Mouse (Mus musculus) gastrocnemius, adult 18-20 months (tissue): ENCODE data around the gene Ifrd1. TPM values are rescaled to one million over a fixed set of nuclear protein-coding genes. Genes with fewer than 3 reads are reported as not detected.

Experiments used
- DNase-seq: peaks from one replicate; pipeline ENCODE4 v3.0.0; 2021; ENCODE audit warnings: low spot score
- total RNA-seq, 2 experiments: library from RNA; stranded (reverse); gene quantifications; 2 replicates each; pipeline ENCODE4 v1.2.3; 2021

Ifrd1 gene
- total RNA-seq, 2 experiments from 2014 or later, result 79.2 to 225 TPM

DNA sequence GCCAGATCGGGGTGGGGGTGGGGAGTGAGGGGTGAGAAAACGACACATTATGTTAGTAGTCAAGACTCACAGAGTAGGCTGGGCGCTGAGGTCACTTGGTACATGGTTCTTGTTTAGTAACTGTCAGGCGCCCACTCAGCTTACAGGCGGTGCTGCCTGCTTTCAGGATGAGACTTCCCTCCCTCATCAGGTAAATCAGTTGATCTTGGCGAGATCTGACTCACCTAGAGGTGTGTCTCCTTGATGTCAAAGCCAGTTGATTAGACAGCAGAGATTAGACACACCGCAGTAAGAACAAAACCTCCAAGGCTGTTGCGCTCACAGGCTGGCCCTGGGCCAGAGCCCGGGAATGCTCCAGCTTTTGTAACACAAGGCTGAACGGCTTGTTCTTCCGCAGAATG is 4.5 kb downstream of the Ifrd1 start:
- DNase-seq, result peak; percentile 44

DNA sequence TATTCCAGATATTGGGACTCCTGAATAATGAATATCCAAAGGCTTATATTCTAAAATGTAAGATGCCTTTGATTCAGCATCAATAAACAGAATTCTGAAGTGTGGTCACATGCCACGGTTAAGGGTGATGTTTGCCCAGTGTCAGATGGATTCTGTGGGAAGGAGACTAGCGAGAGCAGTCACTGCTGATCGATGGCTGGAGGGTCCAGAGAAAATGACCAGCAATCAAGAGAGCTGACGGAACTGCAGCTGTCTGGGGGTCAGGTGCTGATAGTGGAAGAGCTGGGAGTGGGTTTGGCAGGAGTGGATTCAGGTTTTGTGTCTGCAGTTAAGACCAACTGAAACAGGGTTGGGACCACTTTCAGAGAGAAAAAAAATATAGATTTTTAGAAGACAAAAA is 5.1 kb downstream of the Ifrd1 start:
- DNase-seq, result no peak

DNA sequence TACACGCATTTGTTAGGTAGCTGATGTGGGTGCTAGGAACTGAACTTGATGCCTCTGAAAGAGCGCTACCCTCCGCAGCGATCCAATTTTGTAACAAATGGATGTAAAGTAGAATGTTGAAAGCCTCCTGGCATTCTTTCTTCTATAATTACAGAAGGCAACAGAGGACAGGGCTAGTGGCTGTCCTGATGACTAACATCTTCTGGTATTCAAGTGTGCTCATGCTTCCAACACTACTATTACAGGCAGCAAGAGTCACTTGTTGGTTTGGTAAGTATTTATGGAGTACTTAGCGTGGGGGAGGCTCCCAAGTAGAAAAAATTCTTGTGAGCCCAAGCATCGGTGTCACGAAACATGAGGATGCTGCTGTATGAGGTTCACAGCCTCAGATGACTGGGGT is 9.1 kb downstream of the Ifrd1 start:
- no peak for DNase-seq

DNA sequence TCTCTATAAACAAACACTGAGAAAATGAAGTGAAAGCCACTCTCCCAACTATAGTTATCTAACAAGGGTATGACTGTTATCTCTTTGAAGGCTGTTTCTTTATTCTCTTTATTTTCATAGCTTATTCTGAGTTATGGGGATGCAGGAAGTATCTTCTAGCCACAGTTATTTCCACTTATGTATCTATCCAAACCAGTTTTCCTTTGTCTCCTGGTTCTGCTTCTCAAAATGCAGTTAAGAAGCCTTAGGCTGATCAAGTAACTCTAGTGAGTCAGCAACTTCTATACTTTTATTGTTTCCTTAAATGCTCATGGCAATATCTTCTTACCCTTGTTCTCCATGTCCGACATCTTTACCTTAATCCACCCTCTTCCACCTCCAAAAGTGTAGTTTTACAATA is 16.1 kb downstream of the Ifrd1 start:
- no peak for DNase-seq

DNA sequence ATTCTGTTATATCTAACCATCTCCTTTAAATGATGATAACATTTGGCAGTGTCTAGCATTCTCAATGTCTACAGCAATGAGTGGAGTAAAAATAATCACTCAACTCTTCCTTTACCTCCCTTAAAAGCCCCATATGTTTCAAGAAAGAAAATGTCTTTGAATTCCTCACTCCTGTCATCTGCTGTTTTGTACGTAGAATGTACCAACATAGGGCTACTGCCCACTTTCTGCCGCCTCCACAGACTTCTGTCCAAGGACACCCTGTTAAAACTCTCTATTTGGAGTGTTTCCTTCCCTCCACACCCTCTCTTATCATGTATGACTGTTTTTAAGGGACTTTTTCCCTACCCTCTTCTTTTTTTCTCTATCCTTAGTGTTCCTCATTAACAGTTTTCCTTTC is 16.7 kb downstream of the Ifrd1 start:
- DNase-seq, result no peak

DNA sequence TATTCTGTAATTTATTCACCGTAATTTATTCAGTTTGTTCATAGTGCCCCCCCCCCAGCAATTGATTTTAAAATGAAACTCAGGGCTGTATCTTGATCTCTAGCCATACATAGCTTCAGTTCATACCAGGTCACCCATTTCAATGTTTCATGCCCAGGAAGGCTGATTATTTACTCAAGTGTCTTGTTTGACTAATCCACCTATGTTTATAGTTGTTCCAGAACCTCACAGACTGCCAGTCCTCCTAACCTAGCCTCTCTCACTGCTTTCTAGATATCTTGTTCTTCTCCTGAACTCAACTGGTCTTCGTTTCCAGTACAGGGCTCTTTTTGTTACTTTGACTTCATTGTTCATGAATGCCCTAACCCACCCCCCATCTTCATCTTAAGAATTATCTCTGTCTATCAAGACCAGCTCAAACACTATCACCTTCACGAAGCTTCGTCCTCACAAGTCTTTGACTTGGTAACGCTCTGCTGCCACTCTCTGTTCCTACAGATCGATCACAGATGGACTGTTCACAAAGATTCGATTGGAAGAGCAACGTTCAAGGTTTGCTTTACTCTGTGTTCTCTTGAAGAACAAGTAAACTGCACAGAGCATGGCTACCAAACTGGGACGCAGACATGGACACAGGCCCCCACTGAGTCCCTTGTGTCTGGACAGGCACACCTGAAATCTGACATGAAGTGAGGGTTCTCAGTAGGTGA is 24.0 kb downstream of the Ifrd1 start:
- DNase-seq, result no peak

DNA sequence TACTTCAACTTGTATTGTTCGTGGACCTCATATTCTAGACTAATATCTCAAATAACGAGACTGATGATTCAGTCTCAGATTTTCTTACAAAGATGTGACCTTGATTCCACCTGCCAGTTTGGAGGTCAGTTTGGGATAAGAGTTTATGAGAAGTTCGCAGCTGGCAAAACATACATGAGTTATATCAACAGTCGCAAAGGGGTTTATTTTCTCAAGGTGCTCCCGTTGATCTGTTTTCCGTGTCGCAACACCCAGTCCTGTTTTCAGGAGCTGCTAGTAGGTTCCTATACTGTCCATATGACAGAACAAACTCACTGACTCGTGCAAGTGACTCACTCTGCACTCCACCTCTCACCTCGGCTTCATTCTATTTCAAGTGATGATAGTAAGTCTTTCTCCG is 24.6 kb downstream of the Ifrd1 start:
- DNase-seq, result no peak

DNA sequence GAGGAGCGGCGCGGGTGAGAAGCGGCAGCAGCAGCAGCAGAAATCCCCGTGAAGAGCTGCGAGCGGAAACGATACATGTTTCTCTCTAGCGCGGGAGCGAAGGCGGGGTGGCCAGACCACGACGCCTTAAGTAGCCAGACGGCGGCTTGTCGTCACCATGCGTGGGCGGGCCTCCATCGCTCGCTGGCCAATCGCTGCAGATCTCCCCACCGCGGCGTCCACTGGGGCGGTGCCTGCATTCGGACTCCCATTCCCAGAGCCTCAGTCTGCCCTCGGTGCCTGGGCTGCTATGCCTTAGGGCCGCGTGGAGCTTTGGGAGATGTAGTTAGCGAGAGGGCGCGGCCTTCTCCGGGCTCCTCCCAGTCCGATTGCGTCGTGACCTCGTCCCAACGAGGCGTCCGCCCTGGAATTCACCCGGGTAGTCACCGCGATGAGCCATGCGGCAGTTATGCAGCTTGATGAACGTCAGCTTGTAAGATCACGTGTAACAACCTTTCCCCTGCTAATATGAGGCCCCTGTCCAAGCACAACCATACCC is 25.2 kb downstream of the Ifrd1 start:
- peak; percentile 99 for DNase-seq

DNA sequence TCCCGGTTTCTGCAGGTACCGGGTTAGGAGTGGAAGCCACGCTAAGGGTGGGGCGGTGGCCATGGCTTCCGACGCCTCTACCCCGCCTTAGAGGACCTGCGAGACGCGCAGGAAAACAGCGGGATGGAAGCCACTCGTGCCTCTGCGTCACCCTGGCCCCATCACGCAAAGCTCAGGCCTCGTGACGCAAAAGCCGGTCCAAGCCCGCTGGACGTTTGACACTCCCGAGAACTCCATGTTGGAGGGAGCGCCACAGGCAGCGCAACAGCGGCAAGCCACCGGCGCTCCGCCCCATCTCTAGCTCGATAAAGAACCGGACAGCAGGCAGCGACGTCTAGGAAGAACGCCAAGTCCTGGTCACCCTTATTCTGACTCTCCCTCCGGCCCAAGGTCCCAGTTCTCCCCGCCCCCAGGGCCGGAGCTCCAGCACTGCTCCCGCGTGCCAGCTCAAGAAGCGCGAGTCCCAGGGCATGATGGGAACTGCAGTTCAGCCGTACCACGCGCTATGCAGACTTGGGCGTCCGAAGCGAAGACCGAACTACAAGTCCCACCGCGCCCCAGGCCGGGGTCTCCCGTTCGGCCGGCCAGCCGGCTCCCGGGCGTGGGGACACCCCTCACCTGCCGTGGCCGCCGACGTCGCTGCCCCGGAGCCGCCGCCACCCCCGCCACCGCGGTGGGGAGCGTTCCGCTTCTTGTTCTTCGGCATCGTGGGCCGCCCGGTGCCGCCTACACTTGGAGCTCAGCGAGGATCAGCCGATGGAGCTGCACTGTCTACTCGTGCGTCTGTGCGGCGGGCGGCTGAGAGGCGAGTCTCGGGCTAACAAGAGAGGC is 25.8 kb downstream of the Ifrd1 start:
- peak; percentile 97 for DNase-seq

DNA sequence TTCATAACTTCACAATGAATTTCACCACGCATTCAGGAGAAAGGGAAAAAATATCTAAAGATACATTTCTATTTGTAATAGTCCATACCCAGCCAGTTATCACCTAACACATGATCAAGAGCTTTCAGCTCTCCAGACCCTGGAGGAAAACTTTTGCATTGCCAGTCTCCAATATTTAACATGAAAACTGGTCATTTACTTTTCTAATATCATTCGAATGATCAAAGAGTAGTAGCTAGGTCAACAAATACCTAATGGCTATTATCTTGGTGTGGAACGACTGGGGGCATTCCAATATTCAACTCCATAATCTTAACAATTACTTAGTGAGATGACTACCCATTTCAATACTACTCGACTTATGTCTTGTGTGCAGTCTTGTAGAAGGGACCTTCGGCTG is 26.7 kb downstream of the Ifrd1 start:
- DNase-seq, result no peak

DNA sequence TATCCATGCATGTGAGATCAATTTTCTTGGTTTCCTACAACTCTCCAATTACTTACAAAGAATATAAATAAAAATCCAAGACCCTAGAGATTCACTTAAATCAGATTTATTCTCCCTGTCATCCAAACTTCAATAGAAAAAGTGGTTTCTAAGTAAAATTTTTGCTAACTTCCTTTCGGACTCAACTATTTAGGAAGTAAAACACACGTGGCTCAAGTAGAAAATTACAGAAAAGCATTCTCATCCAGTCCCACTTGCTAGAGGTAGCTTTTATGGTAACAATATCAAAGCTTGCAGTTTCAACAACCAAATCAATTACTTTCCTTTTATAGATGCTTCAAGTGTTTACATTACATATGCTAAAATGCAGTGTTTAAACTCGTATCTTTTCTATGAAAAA is 27.4 kb downstream of the Ifrd1 start:
- DNase-seq, result no peak

DNA sequence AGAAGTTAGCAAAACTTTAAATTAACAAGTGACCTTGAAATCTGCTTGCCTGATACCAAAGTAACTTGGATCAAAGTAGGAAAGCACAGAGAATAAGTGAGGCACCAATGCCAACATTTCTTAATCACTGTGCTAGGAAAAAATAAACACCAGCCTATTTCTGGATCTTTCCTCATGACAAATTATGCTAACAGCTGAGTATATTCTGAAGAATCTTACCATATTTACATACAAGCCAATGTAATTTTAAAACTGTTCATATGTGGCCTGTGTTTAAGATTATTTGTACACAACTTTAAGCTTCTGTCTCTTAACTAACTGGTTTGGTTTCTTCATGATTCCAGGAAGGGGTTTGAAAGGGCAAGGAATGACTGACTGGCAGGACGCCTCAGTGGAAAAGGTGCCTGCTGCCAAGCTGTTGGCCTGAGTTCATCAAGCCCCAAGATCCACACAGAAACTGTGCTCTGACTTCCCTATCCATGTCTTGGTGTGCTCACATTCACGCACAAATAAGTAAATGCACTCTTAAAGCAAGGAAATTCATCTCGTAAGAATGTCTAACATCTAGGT is 28.2 kb downstream of the Ifrd1 start:
- peak; percentile 78 for DNase-seq

DNA sequence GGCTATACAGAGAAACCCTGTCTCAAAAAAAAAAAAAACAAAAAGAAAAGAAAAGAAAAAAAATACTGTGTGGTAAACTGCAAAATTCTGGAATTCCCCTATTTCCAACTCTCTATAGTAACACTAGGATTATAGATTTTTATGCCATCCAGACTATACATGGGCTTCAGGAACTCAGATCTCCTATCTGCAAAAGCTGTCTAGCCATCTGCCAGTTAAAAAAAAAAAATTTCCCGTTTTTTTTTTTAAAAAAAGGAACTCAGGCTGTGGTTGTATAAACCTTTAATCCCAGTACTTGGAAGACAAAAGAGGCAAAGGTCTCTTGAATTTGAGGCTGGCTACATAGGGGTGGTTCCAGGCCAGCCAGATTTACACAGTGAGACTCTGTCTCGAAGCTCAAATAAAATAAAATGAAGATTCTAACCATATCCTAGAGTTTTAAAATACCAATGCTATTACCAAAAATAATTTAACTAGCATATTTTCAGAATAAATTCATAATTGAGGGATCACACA is 29.8 kb downstream of the Ifrd1 start:
- no peak for DNase-seq

DNA sequence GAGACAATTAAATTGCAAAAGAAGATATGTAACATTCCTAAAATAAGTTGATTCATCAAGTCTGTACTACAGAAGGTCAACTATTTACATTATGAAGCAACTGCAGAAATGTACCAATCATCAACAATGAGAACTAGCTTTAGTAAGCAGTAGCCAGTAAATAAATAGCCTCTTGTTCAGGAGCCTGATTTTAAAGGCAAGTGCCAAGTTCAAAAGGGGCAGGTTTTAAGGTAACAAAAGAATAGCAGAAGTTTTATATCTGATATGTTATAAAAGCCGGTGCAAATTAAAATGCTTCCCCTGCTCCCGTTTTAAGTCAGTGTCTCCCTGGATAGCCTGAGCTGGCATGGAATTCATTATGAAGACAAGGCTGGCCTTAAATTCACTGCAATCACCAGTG is 30.5 kb downstream of the Ifrd1 start:
- DNase-seq, result no peak

DNA sequence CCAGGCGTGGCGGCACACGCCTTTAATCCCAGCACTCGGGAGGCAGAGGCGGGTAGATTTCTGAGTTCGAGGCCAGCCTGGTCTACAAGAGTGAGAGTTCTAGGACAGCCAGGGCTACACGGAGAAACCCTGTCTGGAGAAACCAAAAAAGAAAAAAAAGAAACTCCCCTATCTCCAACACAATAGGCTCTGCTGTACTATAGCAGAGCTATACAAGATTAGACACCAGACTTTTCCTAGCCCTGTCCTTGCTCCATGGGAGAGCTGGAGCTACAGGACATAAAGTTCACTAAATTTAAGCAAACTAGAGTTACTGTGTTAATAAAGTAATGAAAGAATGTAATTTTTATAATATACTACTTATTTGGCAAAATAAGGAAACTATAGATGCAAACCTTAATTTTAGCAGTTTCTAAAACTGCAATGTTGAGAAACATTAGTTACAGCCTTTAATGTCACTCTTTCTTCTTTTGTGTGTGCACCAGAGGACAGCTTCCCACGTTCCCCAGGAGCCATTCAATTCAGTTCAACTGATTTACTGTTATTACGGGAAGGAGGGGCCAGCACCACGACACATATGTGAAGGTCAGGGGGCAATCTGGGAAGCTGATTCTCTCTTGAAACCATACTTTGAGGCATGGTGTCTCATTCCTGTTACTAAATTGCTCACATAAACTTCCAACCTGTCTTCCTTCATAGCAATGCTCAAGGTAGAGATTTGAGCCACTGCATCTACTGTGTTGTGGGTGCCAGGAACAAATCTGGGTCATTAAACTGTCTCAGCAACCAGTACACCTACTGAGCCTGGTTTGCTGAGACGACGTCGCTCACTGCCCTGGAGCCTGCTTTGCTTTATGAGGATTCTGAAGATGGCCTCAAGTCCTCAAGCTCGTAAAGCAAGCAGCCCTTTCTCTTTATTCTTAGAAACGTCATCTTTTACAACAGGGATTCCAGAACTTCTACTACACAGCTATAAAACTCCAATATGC is 33.1 kb downstream of the Ifrd1 start:
- DNase-seq, result no peak

DNA sequence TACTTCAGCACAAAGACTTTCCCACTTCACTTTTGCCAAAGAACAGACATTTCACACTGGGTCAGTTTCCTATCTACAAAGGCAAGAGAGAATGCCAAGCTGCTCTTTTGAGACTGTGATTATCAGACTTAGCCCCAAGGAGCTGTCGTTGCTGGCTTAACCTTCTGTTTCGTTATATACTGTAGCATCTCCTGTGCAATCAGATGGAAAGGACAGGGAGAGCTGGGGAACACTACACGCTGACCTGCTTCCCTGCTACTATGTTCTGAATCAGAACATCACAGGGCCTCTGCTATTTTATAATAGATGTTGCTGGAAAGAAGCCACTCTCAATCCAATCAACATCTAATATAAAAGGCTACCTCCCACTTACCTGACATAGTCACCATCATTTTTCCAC is 39.3 kb downstream of the Ifrd1 start:
- DNase-seq, result no peak

DNA sequence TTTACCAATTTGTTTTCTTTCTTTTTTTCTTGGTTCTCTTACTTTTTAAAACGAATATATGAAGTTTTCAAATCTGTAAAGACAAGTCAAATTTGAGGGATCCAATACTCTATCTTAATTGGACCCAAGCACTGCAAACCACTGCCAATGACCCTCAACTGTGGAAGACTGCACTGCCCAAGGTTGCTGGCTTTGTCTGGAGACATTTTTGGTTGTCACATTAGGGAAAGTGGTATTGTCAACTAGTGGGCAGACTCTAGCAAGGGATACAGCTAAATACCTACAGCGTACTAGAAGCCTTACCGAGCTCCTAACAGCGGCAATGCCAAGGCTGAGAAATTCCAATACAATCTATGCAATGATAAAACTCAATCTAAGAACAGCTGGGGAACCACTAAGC is 40.4 kb downstream of the Ifrd1 start:
- no peak for DNase-seq

DNA sequence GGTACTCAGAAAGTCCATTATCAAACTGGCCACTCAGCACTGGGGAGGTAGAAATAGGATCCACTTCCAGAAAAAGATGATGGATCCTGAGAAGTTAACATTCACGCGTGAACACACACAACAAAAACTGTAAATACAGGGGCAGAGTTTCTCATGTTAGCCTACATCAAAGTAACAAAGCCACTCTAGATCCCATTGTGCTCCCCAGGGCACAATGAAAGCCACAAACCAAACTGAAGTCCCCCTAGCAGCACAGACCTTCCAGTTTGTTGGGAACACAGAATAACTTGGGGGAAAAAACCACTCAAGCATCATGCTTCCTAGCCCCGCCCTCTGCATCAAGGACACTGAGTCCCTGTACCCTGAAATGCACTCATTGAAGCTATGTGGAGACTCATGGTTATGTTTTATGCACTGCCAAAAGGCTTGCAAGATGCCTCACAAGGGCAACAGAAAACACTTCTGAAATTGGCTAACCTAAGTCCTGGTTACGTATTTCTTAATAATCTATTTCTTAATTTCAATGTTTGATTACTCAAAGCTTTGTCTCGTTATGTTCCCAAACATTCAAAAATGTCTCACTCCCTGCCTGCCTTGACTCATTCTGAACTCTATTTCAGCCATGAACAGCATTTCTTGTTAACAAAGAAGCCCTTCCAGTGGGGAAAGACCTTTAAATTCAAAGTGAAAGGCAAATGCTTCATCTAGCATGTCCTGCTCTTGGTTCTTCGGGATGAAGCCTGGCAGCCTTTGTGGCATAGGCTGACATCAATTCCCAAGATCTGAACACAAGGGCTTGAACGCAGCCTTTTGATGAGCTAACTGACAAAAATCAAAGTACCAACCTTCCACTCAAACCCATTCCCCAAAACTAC is 45.9 kb downstream of the Ifrd1 start:
- DNase-seq, result no peak

DNA sequence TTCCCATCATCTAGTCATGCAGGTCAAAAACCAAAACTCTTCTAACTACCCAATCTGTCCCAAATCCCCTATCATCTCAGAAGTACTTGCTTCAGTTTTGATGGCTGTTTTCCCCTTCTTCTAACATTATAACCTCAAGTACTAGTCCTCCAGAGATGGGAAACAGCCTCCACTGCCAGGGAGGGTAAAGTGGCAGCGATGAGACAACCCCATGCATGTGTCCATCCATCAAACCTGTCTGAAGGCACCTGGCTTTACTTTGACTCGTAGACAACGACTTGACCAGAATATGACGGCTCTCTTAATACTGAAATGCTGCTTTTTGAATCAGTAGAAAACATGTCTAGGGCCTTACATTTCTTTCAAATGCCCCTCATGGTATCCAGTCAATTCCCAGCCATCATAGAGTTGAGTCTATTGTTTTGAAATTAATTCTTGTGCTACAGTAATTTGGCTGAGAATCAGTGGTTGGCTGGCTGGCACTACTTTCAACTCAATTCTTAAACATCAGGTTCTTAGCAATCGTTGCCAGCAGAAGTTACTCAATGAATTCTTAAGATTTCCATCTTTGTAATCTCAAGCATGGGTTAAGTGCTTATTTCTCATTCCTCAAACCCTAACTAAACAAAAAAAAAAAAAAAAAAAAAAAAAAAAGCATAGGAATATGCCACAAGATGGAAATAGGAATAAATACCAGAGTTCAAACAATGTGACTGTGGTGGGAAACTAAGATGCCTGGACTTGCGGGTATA is 47.6 kb downstream of the Ifrd1 start:
- no peak for DNase-seq
